Mouse (Mus musculus) megakaryocyte, embryonic 14.5 days (primary cell): ENCODE measurements around the gene Gsdme.

ENCODE experiments used
- FLI1 ChIP-seq: IDR thresholded peaks from 2 replicates; pipeline ENCODE4 v1.6.1; 2012; ENCODE audit warnings: low read length, inconsistent platforms, mixed read lengths
- GATA1 ChIP-seq: IDR thresholded peaks from 3 replicates; pipeline ENCODE4 v1.6.1; 2012; ENCODE audit warnings: mixed read lengths, low read length, inconsistent platforms, borderline replicate concordance

- no peak for TF ChIP-seq GATA1
- TF ChIP-seq FLI1: no peak
These were observed 47.7 kb downstream of the Gsdme start for GRCm38 (mm10) chr6:50215986-50216385.
